Mouse (Mus musculus) CH12.LX (cell line): ENCODE data around the gene AI837181. TPM values are rescaled to one million over a fixed set of nuclear protein-coding genes. Genes with fewer than 3 reads are reported as not detected.
A peak's percentile ranks its signal among the peaks of the same experiment; 100 is the strongest.
"Not testable (repeated sequence)": the region's sequence is repeated elsewhere in the genome, so short reads cannot be mapped to it uniquely, and the experiment has no call there.

Experiments used
- DNase-seq: peaks from one replicate; pipeline ENCODE4 v3.0.0-alpha.2; 2013; ENCODE audit errors: extremely low read depth
- H3K27ac ChIP-seq: 2 replicates; pipeline ENCODE4 v1.5.1; 2012; ENCODE audit warnings: low read depth, mild to moderate bottlenecking, control low read depth, moderate library complexity; ENCODE audit not compliant: insufficient read depth
- H3K27me3 ChIP-seq: replicated peaks from 2 replicates; pipeline ENCODE3; 2012; ENCODE audit warnings: inconsistent platforms
- H3K36me3 ChIP-seq, 2 experiments: replicated peaks in 1 of 2; 2 replicates each; pipeline versions ENCODE3 to v1.6.1; 2012; ENCODE audit warnings: inconsistent platforms in 1 of 2, low read length in 1 of 2, mild to moderate bottlenecking in 1 of 2, mixed read lengths in 1 of 2, moderate library complexity in 1 of 2; ENCODE audit not compliant: control insufficient read depth in 1 of 2, insufficient read depth in 1 of 2
- H3K4me1 ChIP-seq, 2 experiments: 2 replicates each; pipeline ENCODE4 v1.6.1; 2012; ENCODE audit warnings: inconsistent platforms in 1 of 2, moderate library complexity in 1 of 2; ENCODE audit not compliant: insufficient read depth in 2 of 2, control insufficient read depth in 1 of 2
- H3K4me2 ChIP-seq: 2 replicates; pipeline ENCODE4 v1.6.1; 2012; ENCODE audit warnings: low read depth, mild to moderate bottlenecking, control low read depth; ENCODE audit not compliant: poor library complexity, insufficient read depth, severe bottlenecking
- H3K4me3 ChIP-seq, 3 experiments: fragments of 150-350 bp in 1 of 3; sonication (generic) in 1 of 3; replicated peaks in 1 of 3; 2 replicates each; pipeline versions ENCODE3 to v1.5.1; 2011 to 2012; ENCODE audit warnings: low read depth in 2 of 3, low read length in 2 of 3, mild to moderate bottlenecking in 2 of 3, moderate library complexity in 2 of 3, control low read depth in 1 of 3, improper control_type of control experiment in 1 of 3, inconsistent platforms in 1 of 3, mixed read lengths in 1 of 3; ENCODE audit not compliant: poor library complexity in 1 of 3
- H3K79me2 ChIP-seq: replicated peaks from 2 replicates; pipeline ENCODE4 v1.6.1; 2012; ENCODE audit warnings: mild to moderate bottlenecking, moderate library complexity; ENCODE audit not compliant: control insufficient read depth, poor library complexity, insufficient read depth, severe bottlenecking; ENCODE audit errors: extremely low read depth
- H3K9ac ChIP-seq: 2 replicates; pipeline ENCODE4 v1.6.1; 2012; ENCODE audit warnings: low read depth, mild to moderate bottlenecking, control low read depth, moderate library complexity; ENCODE audit not compliant: insufficient read depth
- H3K9me3 ChIP-seq: replicated peaks from 2 replicates; pipeline ENCODE3; 2012; ENCODE audit warnings: low read length, inconsistent platforms, mixed read lengths
- BHLHE40 ChIP-seq: IDR thresholded peaks from 2 replicates; pipeline ENCODE4 v1.6.1; 2011; ENCODE audit warnings: mild to moderate bottlenecking, low read depth, low read length, improper control_type of control experiment
- CHD1 ChIP-seq: IDR thresholded peaks from 2 replicates; pipeline ENCODE4 v1.6.1; 2012; ENCODE audit warnings: low read depth, low read length, improper control_type of control experiment, inconsistent platforms
- CTCF ChIP-seq, 2 experiments: IDR thresholded peaks in 1 of 2; conservative IDR thresholded peaks in 1 of 2; 2 replicates each; pipeline ENCODE4 v1.5.1; 2011 to 2012; ENCODE audit warnings: low read depth in 2 of 2, low read length in 2 of 2, improper control_type of control experiment in 1 of 2, inconsistent platforms in 1 of 2, mild to moderate bottlenecking in 1 of 2, moderate library complexity in 1 of 2
- IRF4 ChIP-seq: IDR thresholded peaks from 2 replicates; pipeline ENCODE4 v1.6.1; 2014; ENCODE audit warnings: low read depth, mild to moderate bottlenecking, inconsistent platforms, low read length, improper control_type of control experiment
- JUN ChIP-seq: IDR thresholded peaks from 2 replicates; pipeline ENCODE4 v1.6.1; 2011; ENCODE audit warnings: low read depth, mild to moderate bottlenecking, low read length, improper control_type of control experiment, moderate library complexity; ENCODE audit not compliant: insufficient read depth
- KAT2A ChIP-seq: IDR thresholded peaks from 2 replicates; pipeline ENCODE4 v1.6.1; 2012; ENCODE audit warnings: low read length, improper control_type of control experiment, inconsistent platforms; ENCODE audit not compliant: insufficient replicate concordance
- MXI1 ChIP-seq: IDR thresholded peaks from 2 replicates; pipeline ENCODE4 v1.6.1; 2011; ENCODE audit warnings: mild to moderate bottlenecking, low read depth, low read length, improper control_type of control experiment
- MYC ChIP-seq: IDR thresholded peaks from 2 replicates; pipeline ENCODE4 v1.6.1; 2011; ENCODE audit warnings: low read depth, mild to moderate bottlenecking, improper control_type of control experiment, low read length
- NELFE ChIP-seq: IDR thresholded peaks from 2 replicates; pipeline ENCODE4 v1.6.1; 2011; ENCODE audit warnings: low read depth, low read length, improper control_type of control experiment
- NRF1 ChIP-seq: IDR thresholded peaks from 2 replicates; pipeline ENCODE4 v1.6.1; 2014; ENCODE audit warnings: low read depth, mild to moderate bottlenecking, inconsistent platforms, low read length, improper control_type of control experiment, moderate library complexity
- RAD21 ChIP-seq: IDR thresholded peaks from 2 replicates; pipeline ENCODE4 v1.6.1; 2011; ENCODE audit warnings: low read depth, mild to moderate bottlenecking, low read length, improper control_type of control experiment, moderate library complexity
- SIN3A ChIP-seq: IDR thresholded peaks from 2 replicates; pipeline ENCODE4 v1.6.1; 2012; ENCODE audit warnings: low read length, improper control_type of control experiment, inconsistent platforms
- TBP ChIP-seq: conservative IDR thresholded peaks from 2 replicates; pipeline ENCODE4 v1.6.1; 2011; ENCODE audit warnings: low read depth, low read length, improper control_type of control experiment
- dilution Hi-C: fragments of 300-500 bp; cut with MboI; formaldehyde crosslinking; loops from 2 replicates; pipeline ENCODE4 v1.14.3; 2020; ENCODE audit warnings: low sequenced_read_pairs; ENCODE audit not compliant: extremely low pct_unique_long_range_greater_than_20kb, extremely low pct_ligation_motif_present
- in situ Hi-C: fragments of 300-500 bp; cut with MboI; formaldehyde crosslinking; loops from 3 replicates; pipeline ENCODE4 v1.14.3; 2019; ENCODE audit warnings: low sequenced_read_pairs, low pct_ligation_motif_present, low pct_unique_long_range_greater_than_20kb, mixed read lengths
- polyA plus RNA-seq: library from polyadenylated mRNA; unstranded; fragments of >175 nt; gene quantifications from 2 replicates; pipeline ENCODE4 v1.2.1, GENCODE M21; 2012; ENCODE audit warnings: low read depth; ENCODE audit not compliant: insufficient read length
- total RNA-seq, 2 experiments: library from RNA; depleted of rRNA; stranded (reverse); fragments of 300-350 nt in 1 of 2; fragments of >200 nt in 1 of 2; gene quantifications; 2 replicates each; pipeline ENCODE4 v1.2.3; 2012 to 2014

Gene AI837181
- total and polyA plus RNA-seq, 3 experiments = 9.8 to 25.1 (median 22.0) TPM

- Histone ChIP-seq H3K4me1 (peaks cover 7 to 28% of the 10 kb centered on the region in 2 experiments), H3K4me2 (peak overlapping the region; percentile 71), H3K9me3 (no peaks in the 10 kb centered on the region), H3K27me3 (no peaks in the 10 kb centered on the region), H3K27ac (no peak overlapping the region), H3K36me3 (peaks cover 0 to 6% of the 10 kb centered on the region in 2 experiments), H3K79me2 (no peaks in the 10 kb centered on the region), H3K4me3 (peak overlapping the region; percentile 25 to 46 (median 33)), H3K9ac (0 out of 2 replicates have a peak overlapping the region, but pooled peaks have one; percentile 2)
- dilution Hi-C loops (no loop called here), in situ Hi-C loops (no loop called here)
- TF ChIP-seq BHLHE40 (no peak), MYC (no peak), MXI1 (no peak), IRF4 (no peak), NELFE (no peak), JUN (no peak), CHD1 (no peak), KAT2A (no peak)
- DNase-seq = peak; percentile 24
Observed at GRCm38 (mm10) chr19:5405924-5406323, 19.0 kb upstream of the AI837181 start.

GRCm38 (mm10) chr19:5406531-5407126 is 18.3 kb upstream of the AI837181 start:
- Histone ChIP-seq H3K27ac (peak overlapping the region; percentile 71), H3K4me1 (peaks cover 6 to 26% of the 10 kb centered on the region in 2 experiments; a peak in 3 of 4 replicates), H3K4me3 (peak overlapping the region; percentile 63 to 83 (median 75)), H3K9ac (peak overlapping the region; percentile 64)
- H3K79me2 ChIP-seq, H3K27me3 ChIP-seq, H3K9me3 ChIP-seq, dilution Hi-C loops, in situ Hi-C loops, H3K36me3 ChIP-seq, H3K4me2 ChIP-seq: not testable (repeated sequence)
- 0 out of 2 replicates have a peak, but pooled peaks have one; percentile 10 for TF ChIP-seq NELFE
- peak; percentile 5; the same call in 1 of the 2 replicates for TF ChIP-seq RAD21
- peak; percentile 72 for TF ChIP-seq NRF1
- TF ChIP-seq CTCF (conservative IDR thresholded peaks at IDR 0.05 in 1 of 2, IDR thresholded peaks at IDR 0.05 in 1 of 2; ENCODE audit: low read depth in 2 of 2, low read length in 2 of 2) = peak in 1 of 2 experiments; percentile 24; a peak in 1 of 4 replicates
- peak; percentile 48; the same call in 1 of the 2 replicates for TF ChIP-seq SIN3A
- TF ChIP-seq TBP = 0 out of 2 replicates have a peak, but pooled peaks have one; percentile 38
- peak; percentile 67 for DNase-seq
